Mouse (Mus musculus): ENCODE data around the gene Mrpl38. TPM values are rescaled to one million over a fixed set of nuclear protein-coding genes. Genes with fewer than 3 reads are reported as not detected.

The Mrpl38 gene
- polyA plus RNA-seq, 1 experiment from 2014 or later: 90.7 TPM

DNA sequence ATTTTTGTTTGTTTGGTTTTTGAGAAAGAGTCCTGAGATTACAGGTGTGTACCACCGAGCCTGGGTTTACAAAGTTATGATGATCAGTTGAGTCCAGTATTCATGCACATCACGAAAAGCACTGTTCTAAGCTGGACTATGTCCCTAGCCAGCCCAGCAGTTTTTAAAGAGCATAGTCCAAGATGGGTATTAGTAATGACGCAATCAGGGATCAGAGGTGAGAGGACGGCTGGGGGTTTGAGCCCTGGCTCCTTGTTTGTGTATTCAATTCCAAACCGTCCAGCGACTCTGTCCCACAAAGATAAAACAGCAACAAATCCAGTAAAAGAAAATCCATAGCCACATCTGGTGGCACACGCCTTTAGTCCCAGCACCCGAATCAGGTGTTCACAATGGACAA, 50.5 kb downstream of the Mrpl38 start:
- no peak overlapping the region for H3K4me3 ChIP-seq
- H3K9me3 ChIP-seq (replicated peaks): no peaks in the 10 kb centered on the region
- no peak for ATAC-seq (replicated peaks; ENCODE audit: insufficient number of reproducible peaks, insufficient read depth, low FRiP score, low read depth)
- 70% methylated on average over 8 of the region's 8 CpGs for WGBS
- H3K4me1 ChIP-seq (replicated peaks): peaks cover 21% of the 10 kb centered on the region
- no peak overlapping the region for H3K9ac ChIP-seq
- H3K27me3 ChIP-seq: no peaks in the 10 kb centered on the region
- H3K36me3 ChIP-seq: peaks cover 15% of the 10 kb centered on the region
- no peak overlapping the region for H3K27ac ChIP-seq
- peak overlapping the region; percentile 68; the same call in 1 of the 2 replicates for H3K4me2 ChIP-seq

DNA sequence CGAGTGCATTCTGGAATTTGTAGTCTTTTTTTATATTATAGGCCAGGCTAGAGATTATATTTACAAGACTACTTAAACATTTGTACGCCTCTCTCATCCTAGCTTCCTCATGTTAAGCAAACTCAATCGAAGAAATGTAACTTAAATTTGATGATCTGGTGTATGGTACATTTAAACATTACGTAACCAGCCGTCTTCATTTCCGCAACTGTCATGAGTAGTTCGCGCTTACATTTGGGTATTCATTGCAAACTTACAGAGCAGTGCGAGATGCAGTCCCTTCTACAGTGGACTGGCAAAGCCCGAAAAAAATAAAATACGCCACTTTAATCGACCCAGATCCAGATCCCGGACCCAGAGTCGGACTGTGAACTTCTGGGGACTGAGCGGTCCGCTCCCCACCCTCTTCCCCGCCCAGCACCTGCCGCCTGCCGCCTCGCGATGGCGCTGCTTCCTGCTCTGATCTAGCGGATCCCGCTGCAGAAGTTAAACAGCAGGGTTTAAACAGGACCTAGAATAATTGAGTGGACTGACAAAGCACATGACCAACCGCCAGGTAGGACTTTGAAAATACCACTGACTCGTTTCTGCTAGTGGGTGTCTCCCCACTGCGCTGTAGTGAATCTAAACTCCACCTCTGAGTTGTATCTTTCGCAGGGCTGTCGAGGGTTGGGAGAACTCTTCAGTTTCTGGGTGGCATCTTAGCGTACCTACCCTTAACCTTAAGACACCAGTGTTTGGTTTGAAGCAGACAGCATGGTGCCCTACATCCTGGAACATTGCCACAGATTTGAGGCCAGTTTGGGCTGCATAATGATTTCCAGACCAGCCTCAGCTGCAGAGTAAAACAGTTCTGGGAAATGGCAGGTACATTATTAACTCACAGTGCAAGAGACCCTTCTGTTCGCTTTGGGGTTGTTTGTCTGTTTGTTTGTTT, 51.2 kb downstream of the Mrpl38 start:
- peak overlapping the region; percentile 86 for H3K27ac ChIP-seq
- peaks cover 21% of the 10 kb centered on the region for H3K4me1 ChIP-seq (replicated peaks)
- peak overlapping the region; percentile 59 for H3K9ac ChIP-seq
- peak; percentile 78 for ATAC-seq (replicated peaks; ENCODE audit: insufficient number of reproducible peaks, insufficient read depth, low FRiP score, low read depth)
- peaks cover 21% of the 10 kb centered on the region for H3K36me3 ChIP-seq
- no peaks in the 10 kb centered on the region for H3K9me3 ChIP-seq (replicated peaks)
- peak overlapping the region; percentile 62 for H3K4me3 ChIP-seq
- H3K4me2 ChIP-seq: peak overlapping the region; percentile 68
- H3K27me3 ChIP-seq: no peaks in the 10 kb centered on the region
- WGBS: 3% methylated on average over 31 of the region's 31 CpGs

GRCm38 (mm10) chr11:116086258-116087193, 52.1 kb downstream of the Mrpl38 start, which contains the start of gene Wbp2:
Gene Wbp2, minus strand, starts transcription at chr11:116086995.
- peak within 1 kb of the TSS; percentile 76 for H3K4me2 ChIP-seq
- peaks cover 21% of the 10 kb centered on the region for H3K4me1 ChIP-seq (replicated peaks)
- peak; percentile 97 for ATAC-seq (replicated peaks; ENCODE audit: insufficient number of reproducible peaks, insufficient read depth, low FRiP score, low read depth)
- peak within 1 kb of the TSS; percentile 62 for H3K4me3 ChIP-seq
- no peaks in the 10 kb centered on the region for H3K9me3 ChIP-seq (replicated peaks)
- peak within 1 kb of the TSS; percentile 86 for H3K27ac ChIP-seq
- no peaks in the 10 kb centered on the region for H3K27me3 ChIP-seq
- H3K9ac ChIP-seq: peak within 1 kb of the TSS; percentile 59
- WGBS: 4% methylated on average over 39 of the region's 43 CpGs
- peaks cover 30% of the 10 kb centered on the region for H3K36me3 ChIP-seq

- H3K4me3 ChIP-seq: no peak overlapping the region
- H3K27ac ChIP-seq: no peak overlapping the region
- peaks cover 52% of the 10 kb centered on the region for H3K36me3 ChIP-seq
- no peaks in the 10 kb centered on the region for H3K9me3 ChIP-seq (replicated peaks)
- no peak overlapping the region for H3K4me2 ChIP-seq
- peak overlapping the region; percentile 15; the same call in 1 of the 2 replicates for H3K9ac ChIP-seq
- WGBS: 88% methylated on average over 6 of the region's 6 CpGs
- peaks cover 21% of the 10 kb centered on the region for H3K4me1 ChIP-seq (replicated peaks)
- no peaks in the 10 kb centered on the region for H3K27me3 ChIP-seq
- ATAC-seq (replicated peaks; ENCODE audit: insufficient number of reproducible peaks, insufficient read depth, low FRiP score, low read depth): no peak
Measured at GRCm38 (mm10) chr11:116084166-116084565, 54.5 kb downstream of the Mrpl38 start.

DNA sequence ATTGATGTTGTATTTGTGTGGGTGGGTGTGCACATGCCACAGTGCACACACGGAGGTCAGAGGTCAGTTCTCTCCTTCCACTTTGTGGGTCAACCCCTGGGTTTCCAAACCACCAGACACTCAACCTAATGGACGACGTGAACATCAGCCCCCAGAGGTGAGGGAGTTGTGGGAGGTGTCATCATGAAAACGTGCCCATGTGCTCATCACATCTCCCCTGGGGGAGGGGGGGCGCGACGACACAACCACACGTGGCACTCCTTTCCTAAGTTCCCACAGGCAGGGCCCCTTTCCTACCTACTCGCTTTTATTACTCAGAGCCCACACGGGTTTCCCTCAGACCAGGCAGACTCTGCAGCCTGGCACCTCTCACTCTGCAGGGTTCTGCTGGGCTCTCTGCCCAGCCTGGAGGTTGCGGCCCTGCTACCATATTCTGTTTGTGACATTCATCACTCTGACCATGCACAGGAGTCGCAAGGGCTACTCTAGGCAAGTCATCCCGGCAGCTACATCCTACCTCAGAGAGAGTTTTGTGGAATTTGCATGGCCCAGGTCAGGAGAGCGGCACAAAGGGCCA, 55.5 kb downstream of the Mrpl38 start:
- ATAC-seq (replicated peaks; ENCODE audit: insufficient number of reproducible peaks, insufficient read depth, low FRiP score, low read depth): no peak
- H3K36me3 ChIP-seq: peaks cover 52% of the 10 kb centered on the region
- no peaks in the 10 kb centered on the region for H3K27me3 ChIP-seq
- H3K9ac ChIP-seq: no peak overlapping the region
- peaks cover 24% of the 10 kb centered on the region for H3K4me1 ChIP-seq (replicated peaks)
- no peak overlapping the region for H3K4me2 ChIP-seq
- 90% methylated on average over 14 of the region's 14 CpGs for WGBS
- no peak overlapping the region for H3K27ac ChIP-seq
- H3K4me3 ChIP-seq: no peak overlapping the region
- no peaks in the 10 kb centered on the region for H3K9me3 ChIP-seq (replicated peaks)

Other genes with a start within 250 kb of the Mrpl38 start
- 52.1 and 56.3 TPM in 2 replicates for gene Smim5, start 238.9 kb downstream of the Mrpl38 start, polyA plus RNA-seq (2015; fragmentation: Nextera tagmentation; extraction: Ambion mirVana)
- 3.3 and 5.0 TPM in 2 replicates for gene Smim6, start 226.9 kb downstream of the Mrpl38 start, polyA plus RNA-seq (2015; fragmentation: Nextera tagmentation; extraction: Ambion mirVana)
- 21.4 and 21.9 TPM in 2 replicates for gene Sap30bp, start 205.6 kb downstream of the Mrpl38 start, polyA plus RNA-seq (2015; fragmentation: Nextera tagmentation; extraction: Ambion mirVana)
- gene Recql5, start 205.4 kb downstream of the Mrpl38 start, polyA plus RNA-seq (2015; fragmentation: Nextera tagmentation; extraction: Ambion mirVana): 9.1 and 14.7 TPM in 2 replicates
- 1.2 and 3.9 TPM in 2 replicates for gene Itgb4, start 164.2 kb downstream of the Mrpl38 start, polyA plus RNA-seq (2015; fragmentation: Nextera tagmentation; extraction: Ambion mirVana)
- gene Galk1, start 126.1 kb downstream of the Mrpl38 start, polyA plus RNA-seq (2015; fragmentation: Nextera tagmentation; extraction: Ambion mirVana): 120 and 147 TPM in 2 replicates
- gene H3f3b, start 110.9 kb downstream of the Mrpl38 start, polyA plus RNA-seq (2015; fragmentation: Nextera tagmentation; extraction: Ambion mirVana): 648 and 727 TPM in 2 replicates
- 19.5 and 27.3 TPM in 2 replicates for gene Unk, start 108.5 kb downstream of the Mrpl38 start, polyA plus RNA-seq (2015; fragmentation: Nextera tagmentation; extraction: Ambion mirVana)
- gene Unc13d, start 60.9 kb downstream of the Mrpl38 start, polyA plus RNA-seq (2015; fragmentation: Nextera tagmentation; extraction: Ambion mirVana): 1.0 and 3.9 TPM in 2 replicates
- gene Wbp2, start 51.9 kb downstream of the Mrpl38 start, polyA plus RNA-seq (2015; fragmentation: Nextera tagmentation; extraction: Ambion mirVana): 121 and 139 TPM in 2 replicates
- 79.1 and 91.1 TPM in 2 replicates for gene Trim47, start 11.7 kb downstream of the Mrpl38 start, polyA plus RNA-seq (2015; fragmentation: Nextera tagmentation; extraction: Ambion mirVana)
- 5.0 and 5.5 TPM in 2 replicates for gene Trim65, start 7.7 kb downstream of the Mrpl38 start, polyA plus RNA-seq (2015; fragmentation: Nextera tagmentation; extraction: Ambion mirVana)
- gene Fbf1, start 29.3 kb upstream of the Mrpl38 start, polyA plus RNA-seq (2015; fragmentation: Nextera tagmentation; extraction: Ambion mirVana): 19.8 and 26.0 TPM in 2 replicates
- 73.2 and 75.7 TPM in 2 replicates for gene Ten1, start 60.0 kb upstream of the Mrpl38 start, polyA plus RNA-seq (2015; fragmentation: Nextera tagmentation; extraction: Ambion mirVana)
- 31.4 and 35.4 TPM in 2 replicates for gene Acox1, start 60.2 kb upstream of the Mrpl38 start, polyA plus RNA-seq (2015; fragmentation: Nextera tagmentation; extraction: Ambion mirVana)
- 0.71 and 1.6 TPM in 2 replicates for gene Evpl, start 99.2 kb upstream of the Mrpl38 start, polyA plus RNA-seq (2015; fragmentation: Nextera tagmentation; extraction: Ambion mirVana)
- 57.2 and 74.0 TPM in 2 replicates for gene Srp68, start 135.3 kb upstream of the Mrpl38 start, polyA plus RNA-seq (2015; fragmentation: Nextera tagmentation; extraction: Ambion mirVana)
- 0.19 and 0.20 TPM in 2 replicates for gene Galr2, start 142.1 kb upstream of the Mrpl38 start, polyA plus RNA-seq (2015; fragmentation: Nextera tagmentation; extraction: Ambion mirVana)
- 45.2 and 58.2 TPM in 2 replicates for gene Exoc7, start 168.4 kb upstream of the Mrpl38 start, polyA plus RNA-seq (2015; fragmentation: Nextera tagmentation; extraction: Ambion mirVana)
- gene Foxj1, start 196.5 kb upstream of the Mrpl38 start, polyA plus RNA-seq (2015; fragmentation: Nextera tagmentation; extraction: Ambion mirVana): 0.89 and 2.6 TPM in 2 replicates

Measured in heart, embryonic 15.5 days (tissue).